In genomic region chr9:90270944-90271295, GRCm38 (mm10) we compare ENCODE assay signal across 8 mouse cellular contexts. TPM values are rescaled to one million over a fixed set of nuclear protein-coding genes. Genes with fewer than 3 reads are reported as not detected.
DNase-seq lines count a peak whose midpoint lies in the region; ATAC-seq and TF ChIP-seq lines count a peak whose summit lies in the region.

No protein-coding gene starts in this region.

- H3K36me3 ChIP-seq in testis, adult 2 months (ENCODE audit: control insufficient read depth, insufficient read depth, low read length): no peaks in the 10 kb centered on the region
- H3K36me3 ChIP-seq in forebrain, embryonic 11.5 days (ENCODE audit: control insufficient read depth, insufficient read depth, low read length): no peaks in the 10 kb centered on the region
- H3K36me3 ChIP-seq in liver, embryonic 13.5 days: peaks cover 16% of the 10 kb centered on the region
- H3K36me3 ChIP-seq in stomach, embryonic 16.5 days (ENCODE audit: control insufficient read depth, insufficient read depth, low read length): no peaks in the 10 kb centered on the region

- TF ChIP-seq CTCF in testis, adult 2 months (IDR thresholded peaks at IDR 0.05; ENCODE audit: control insufficient read depth, insufficient read depth, insufficient replicate concordance, low read depth, low read length): no peak

- no peak for DNase-seq in testis, postnatal 10 days (ENCODE audit: low spot score)
- DNase-seq in forebrain, embryonic 11.5 days (ENCODE audit: low spot score): no peak
- no peak for DNase-seq in liver, embryonic 13.5 days
- DNase-seq in right cerebral cortex, postnatal 36 days (ENCODE audit: low spot score in 2 of 2): no peak
- no peak for DNase-seq in adrenal gland, adult 2 months
- no peak for DNase-seq in urinary bladder, adult 2 months (ENCODE audit: low spot score)

- no peak for TF ChIP-seq POLR2A in testis, adult 2 months (IDR thresholded peaks at IDR 0.05; ENCODE audit: control insufficient read depth, low read depth, low read length)

- H3K27me3 ChIP-seq in testis, adult 2 months (ENCODE audit: control insufficient read depth, insufficient read depth, low read length): no peaks in the 10 kb centered on the region
- no peaks in the 10 kb centered on the region for H3K27me3 ChIP-seq in forebrain, embryonic 11.5 days (ENCODE audit: control insufficient read depth, insufficient read depth, low read length)
- H3K27me3 ChIP-seq in liver, embryonic 13.5 days: no peaks in the 10 kb centered on the region
- no peaks in the 10 kb centered on the region for H3K27me3 ChIP-seq in stomach, embryonic 16.5 days (ENCODE audit: control insufficient read depth, insufficient read depth, low read length)

- peak; percentile 25 for ATAC-seq in forebrain, embryonic 11.5 days (replicated peaks; ENCODE audit: low FRiP score)
- ATAC-seq in liver, embryonic 13.5 days (ENCODE audit: low read depth): 0 out of 2 replicates have a peak, but pooled peaks have one; percentile 4
- no peak for ATAC-seq in stomach, embryonic 16.5 days (ENCODE audit: insufficient read depth, low FRiP score)

- peak overlapping the region; percentile 79 for H3K4me3 ChIP-seq in testis, adult 2 months (ENCODE audit: control insufficient read depth, low read depth, low read length)
- peak overlapping the region; percentile 75 for H3K4me3 ChIP-seq in forebrain, embryonic 11.5 days (ENCODE audit: low read depth, low read length)
- peak overlapping the region; percentile 87 for H3K4me3 ChIP-seq in liver, embryonic 13.5 days (replicated peaks)
- peak overlapping the region; percentile 91 for H3K4me3 ChIP-seq in stomach, embryonic 16.5 days (replicated peaks; ENCODE audit: low read length)

- peak overlapping the region; percentile 79 for H3K9ac ChIP-seq in forebrain, embryonic 11.5 days (ENCODE audit: low read length)
- peak overlapping the region; percentile 89 for H3K9ac ChIP-seq in liver, embryonic 13.5 days
- peak overlapping the region; percentile 96 for H3K9ac ChIP-seq in stomach, embryonic 16.5 days (ENCODE audit: low read length)

- peaks cover 5% of the 10 kb centered on the region; the same call in 1 of the 2 replicates for H3K4me1 ChIP-seq in testis, adult 2 months (ENCODE audit: control insufficient read depth, insufficient read depth, low read length)
- H3K4me1 ChIP-seq in forebrain, embryonic 11.5 days (replicated peaks; ENCODE audit: control insufficient read depth, insufficient read depth, low read length): peaks cover 4% of the 10 kb centered on the region; the same call in 1 of the 2 replicates
- H3K4me1 ChIP-seq in liver, embryonic 13.5 days (replicated peaks): peaks cover 70% of the 10 kb centered on the region
- H3K4me1 ChIP-seq in stomach, embryonic 16.5 days (ENCODE audit: control insufficient read depth, insufficient read depth, low read length): peaks cover 27% of the 10 kb centered on the region

- 25% methylated on average over 11 of the region's 11 CpGs for WGBS in forebrain, embryonic 11.5 days
- 16% methylated on average over 11 of the region's 11 CpGs for WGBS in liver, embryonic 13.5 days (ENCODE audit: insufficient replicate concordance)
- 7% methylated on average over 11 of the region's 11 CpGs for WGBS in stomach, embryonic 16.5 days

- H3K27ac ChIP-seq in testis, adult 2 months (ENCODE audit: control insufficient read depth, insufficient read depth, low read depth, low read length): no peak overlapping the region
- no peak overlapping the region for H3K27ac ChIP-seq in forebrain, embryonic 11.5 days (ENCODE audit: low read depth, low read length)
- 0 out of 2 replicates have a peak overlapping the region, but pooled peaks have one; percentile 85 for H3K27ac ChIP-seq in liver, embryonic 13.5 days
- H3K27ac ChIP-seq in stomach, embryonic 16.5 days (ENCODE audit: low read length): peak overlapping the region; percentile 91

- no peaks in the 10 kb centered on the region for H3K9me3 ChIP-seq in forebrain, embryonic 11.5 days (ENCODE audit: control insufficient read depth, low read length)
- no peaks in the 10 kb centered on the region for H3K9me3 ChIP-seq in liver, embryonic 13.5 days (replicated peaks)
- H3K9me3 ChIP-seq in stomach, embryonic 16.5 days (replicated peaks; ENCODE audit: control insufficient read depth, low read length): no peaks in the 10 kb centered on the region

- peak overlapping the region; percentile 77 for H3K4me2 ChIP-seq in forebrain, embryonic 11.5 days (ENCODE audit: low read depth, low read length, severe bottlenecking)
- peak overlapping the region; percentile 79 for H3K4me2 ChIP-seq in liver, embryonic 13.5 days
- H3K4me2 ChIP-seq in stomach, embryonic 16.5 days (ENCODE audit: low read depth, low read length): peak overlapping the region; percentile 93

RNA-seq across cellular contexts. Expression of gene Tbc1d2b, which starts 0.3 kb away (rescaled TPM):
- polyA plus RNA-seq in testis, adult 2 months (2012; rRNA removed): 2.2 and 2.3 TPM in 2 replicates
- polyA plus RNA-seq in forebrain, embryonic 11.5 days (2014; fragmentation: Nextera tagmentation; extraction: Ambion mirVana): 11.6 TPM in 2 replicates
- 6.5 and 8.2 TPM in 2 replicates for polyA plus RNA-seq in liver, embryonic 13.5 days (2015; fragmentation: Nextera tagmentation; extraction: Ambion mirVana)
- polyA plus RNA-seq in stomach, embryonic 16.5 days (2015; fragmentation: Nextera tagmentation; extraction: Ambion mirVana): 15.1 and 15.4 TPM in 2 replicates
- total RNA-seq in adrenal gland, adult 2 months (2021): 10 to 100 TPM; 23.0 to 40.4 TPM
- polyA plus RNA-seq in adrenal gland, adult 2 months (2012; rRNA removed): 20.8 and 22.7 TPM in 2 replicates
- polyA plus RNA-seq in urinary bladder, adult 2 months (2012; rRNA removed): 43.5 and 47.9 TPM in 2 replicates

Comparison
In these comparisons a context has a peak if more than half of its experiments do, and no peak if none do; other contexts are left out.
1. H3K27ac ChIP-seq: peak in liver, embryonic 13.5 days (single experiment) and stomach, embryonic 16.5 days (single experiment); none in testis, adult 2 months (single experiment) and forebrain, embryonic 11.5 days (single experiment).
2. Peak in every context shown above with its lines, with median percentiles within 50 percentile points of each other: H3K4me3 ChIP-seq, H3K4me2 ChIP-seq and H3K9ac ChIP-seq.